In genomic region chrX:100769281-100769680, GRCm38 (mm10) we compare ENCODE assay signal across 14 mouse cellular contexts. TPM values are rescaled to one million over a fixed set of nuclear protein-coding genes. Genes with fewer than 3 reads are reported as not detected.
DNase-seq lines count a peak whose midpoint lies in the region; ATAC-seq lines count a peak whose summit lies in the region.
"Had no signal": no experiment of that assay in that cellular context is flagged by ENCODE, and none has a peak within 500 bp of the region (broad histone marks: within the 10 kb centered on the region; RNA-seq: fewer than 3 reads in every experiment).

No protein-coding gene starts in this region.

- H3K4me1 ChIP-seq in hindbrain, embryonic 14.5 days (replicated peaks; ENCODE audit: control insufficient read depth, insufficient read depth, low read length), result 0 out of 2 replicates have a peak, but pooled peaks cover 5% of the 10 kb centered on the region
- peaks cover 10% of the 10 kb centered on the region; the same call in 1 of the 2 replicates for H3K4me1 ChIP-seq in neural tube, embryonic 15.5 days

- H3K9me3 ChIP-seq in hindbrain, embryonic 14.5 days (ENCODE audit: control insufficient read depth, low read length), result no peaks in the 10 kb centered on the region
- no peaks in the 10 kb centered on the region for H3K9me3 ChIP-seq in neural tube, embryonic 15.5 days (replicated peaks)

- ATAC-seq in hindbrain, embryonic 14.5 days (ENCODE audit: low FRiP score), result no peak
- ATAC-seq in neural tube, embryonic 15.5 days (ENCODE audit: low FRiP score), result no peak
- ATAC-seq: intestine, postnatal 0 days had no signal

- H3K27ac ChIP-seq in hindbrain, embryonic 14.5 days, result peak overlapping the region; percentile 74
- H3K27ac ChIP-seq in neural tube, embryonic 15.5 days (replicated peaks), result peak overlapping the region; percentile 90

- H3K4me2 ChIP-seq in hindbrain, embryonic 14.5 days (replicated peaks), result peak overlapping the region; percentile 59
- H3K4me2 ChIP-seq in neural tube, embryonic 15.5 days, result peak overlapping the region; percentile 59
- H3K4me2 ChIP-seq: liver, embryonic 11.5 days had no signal

- peak; percentile 51 for DNase-seq in cerebellum, postnatal 14 days
- DNase-seq in cerebellum, adult 8-10 months, result no peak
- peak; percentile 7 for DNase-seq in retina, postnatal 1 day
- no peak for DNase-seq in retina, embryonic 14.5 days (ENCODE audit: low spot score)
- no peak for DNase-seq in hindbrain, embryonic 14.5 days (ENCODE audit: low spot score)
- no peak for DNase-seq in yolk sac, embryonic 10.5 days (ENCODE audit: low spot score)
- no peak for DNase-seq in ovary, postnatal 10 days (ENCODE audit: low spot score)
- DNase-seq: adrenal gland, postnatal 25 days; B cell, adult 2 months; kidney, postnatal 4 days; thymus, postnatal 14 days had no signal

- H3K27me3 ChIP-seq in hindbrain, embryonic 14.5 days (ENCODE audit: control insufficient read depth, insufficient read depth, low read length), result no peaks in the 10 kb centered on the region
- H3K27me3 ChIP-seq in neural tube, embryonic 15.5 days (replicated peaks), result no peaks in the 10 kb centered on the region

- peaks cover 3% of the 10 kb centered on the region; the same call in 1 of the 2 replicates for H3K36me3 ChIP-seq in hindbrain, embryonic 14.5 days (replicated peaks; ENCODE audit: control insufficient read depth, insufficient read depth)
- H3K36me3 ChIP-seq in neural tube, embryonic 15.5 days, result no peaks in the 10 kb centered on the region

- H3K9ac ChIP-seq in hindbrain, embryonic 14.5 days, result peak overlapping the region; percentile 84
- peak overlapping the region; percentile 64 for H3K9ac ChIP-seq in neural tube, embryonic 15.5 days (replicated peaks)

- H3K4me3 ChIP-seq in hindbrain, embryonic 14.5 days (replicated peaks; ENCODE audit: low read length), result peak overlapping the region; percentile 64
- peak overlapping the region; percentile 61 for H3K4me3 ChIP-seq in neural tube, embryonic 15.5 days (replicated peaks)

- 59% methylated on average over 5 of the region's 5 CpGs for WGBS in hindbrain, embryonic 14.5 days
- WGBS in neural tube, embryonic 15.5 days, result 64% methylated on average over 5 of the region's 5 CpGs

RNA-seq across cellular contexts. Expression of gene Dlg3, which starts 1.8 kb away (rescaled TPM):
- polyA plus RNA-seq in hindbrain, embryonic 14.5 days (2014; fragmentation: Nextera tagmentation; extraction: Ambion mirVana), result 9.8 and 12.1 TPM in 2 replicates
- 5.5 and 5.6 TPM in 2 replicates for polyA plus RNA-seq in neural tube, embryonic 15.5 days (2015; fragmentation: Nextera tagmentation; extraction: Ambion mirVana)

RNA-seq across cellular contexts. Expression of gene Gdpd2, which starts 39.6 kb away (rescaled TPM):
- polyA plus RNA-seq in hindbrain, embryonic 14.5 days (2014; fragmentation: Nextera tagmentation; extraction: Ambion mirVana), result 36.2 and 38.7 TPM in 2 replicates
- 27.3 and 31.7 TPM in 2 replicates for polyA plus RNA-seq in neural tube, embryonic 15.5 days (2015; fragmentation: Nextera tagmentation; extraction: Ambion mirVana)

Comparison
In these comparisons a context has a peak if more than half of its experiments do, and no peak if none do; other contexts are left out.
1. DNase-seq: peak in cerebellum, postnatal 14 days (2 of 2) and retina, postnatal 1 day (single experiment); none in cerebellum, adult 8-10 months (single experiment), retina, embryonic 14.5 days (single experiment), hindbrain, embryonic 14.5 days (single experiment), yolk sac, embryonic 10.5 days (single experiment) and ovary, postnatal 10 days (single experiment).